Mouse (Mus musculus): ENCODE measurements around the gene Jmjd8. TPM values are rescaled to one million over a fixed set of nuclear protein-coding genes. Genes with fewer than 3 reads are reported as not detected.

Jmjd8 gene
- polyA plus RNA-seq, 1 experiment from 2014 or later = 40.6 TPM

GRCm38 (mm10) chr17:25877741-25878610 is 49.3 kb downstream of the Jmjd8 start:
- Histone ChIP-seq H3K27ac (ENCODE audit: low read depth) (no peak overlapping the region), H3K4me1 (ENCODE audit: insufficient read depth) (peaks cover 12% of the 10 kb centered on the region; the same call in 1 of the 2 replicates), H3K4me3 (ENCODE audit: low read depth, low read length) (no peak overlapping the region), H3K4me2 (no peak overlapping the region), H3K9ac (no peak overlapping the region), H3K9me3 (ENCODE audit: low read depth, low read length) (no peaks in the 10 kb centered on the region), H3K27me3 (ENCODE audit: insufficient read depth, low read length) (no peaks in the 10 kb centered on the region), H3K36me3 (ENCODE audit: insufficient read depth) (peaks cover 42% of the 10 kb centered on the region)
- TF ChIP-seq CTCF (IDR thresholded peaks at IDR 0.05; ENCODE audit: low read depth) = no peak
- ATAC-seq (ENCODE audit: insufficient read depth) (no peak), DNase-seq (no peak)
- WGBS = 89% methylated on average over 32 of the region's 32 CpGs

DNA sequence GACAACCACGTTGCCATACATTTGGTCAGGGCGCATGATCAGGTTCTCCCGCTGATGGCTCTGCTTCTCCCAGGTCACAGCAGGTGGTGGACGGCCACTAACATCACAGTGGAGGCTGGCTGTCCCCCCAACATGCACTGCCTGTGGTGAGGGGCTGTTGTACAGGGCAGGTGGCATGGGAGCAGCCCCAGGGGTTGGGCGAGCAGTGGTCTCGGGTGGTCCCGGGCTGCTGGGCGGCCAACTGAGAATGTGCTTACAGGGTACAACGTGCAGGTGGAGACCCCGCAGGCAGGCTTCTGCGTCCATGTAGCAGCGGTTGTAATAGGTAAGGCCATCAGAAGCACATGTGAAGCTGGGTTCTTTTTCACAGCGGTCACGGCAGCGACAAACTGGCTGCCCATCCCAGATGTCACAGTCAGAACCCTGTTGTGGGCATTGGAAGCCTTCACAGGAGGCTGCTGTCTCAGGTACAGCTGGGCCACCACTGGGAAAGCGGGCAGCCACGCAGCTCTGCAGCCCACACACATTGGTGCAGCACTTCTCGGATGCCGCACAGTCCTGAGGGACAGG is 50.0 kb downstream of the Jmjd8 start:
- TF ChIP-seq CTCF (IDR thresholded peaks at IDR 0.05; ENCODE audit: low read depth) = no peak
- no peak overlapping the region for H3K9ac ChIP-seq
- peaks cover 12% of the 10 kb centered on the region; the same call in 1 of the 2 replicates for H3K4me1 ChIP-seq (ENCODE audit: insufficient read depth)
- H3K4me2 ChIP-seq = no peak overlapping the region
- ATAC-seq (ENCODE audit: insufficient read depth) = no peak
- H3K9me3 ChIP-seq (ENCODE audit: low read depth, low read length) = no peaks in the 10 kb centered on the region
- no peak overlapping the region for H3K4me3 ChIP-seq (ENCODE audit: low read depth, low read length)
- WGBS = 89% methylated on average over 19 of the region's 19 CpGs
- DNase-seq = no peak
- H3K27ac ChIP-seq (ENCODE audit: low read depth) = no peak overlapping the region
- no peaks in the 10 kb centered on the region for H3K27me3 ChIP-seq (ENCODE audit: insufficient read depth, low read length)
- peaks cover 49% of the 10 kb centered on the region for H3K36me3 ChIP-seq (ENCODE audit: insufficient read depth)

- no peaks in the 10 kb centered on the region for H3K9me3 ChIP-seq (ENCODE audit: low read depth, low read length)
- DNase-seq (peak; percentile 39), ATAC-seq (ENCODE audit: insufficient read depth) (no peak)
- no peak overlapping the region for H3K27ac ChIP-seq (ENCODE audit: low read depth)
- H3K4me2 ChIP-seq = no peak overlapping the region
- H3K9ac ChIP-seq = no peak overlapping the region
- peaks cover 7% of the 10 kb centered on the region; the same call in 1 of the 2 replicates for H3K4me1 ChIP-seq (ENCODE audit: insufficient read depth)
- 52% methylated on average over 4 of the region's 4 CpGs for WGBS
- no peaks in the 10 kb centered on the region for H3K27me3 ChIP-seq (ENCODE audit: insufficient read depth, low read length)
- TF ChIP-seq CTCF (IDR thresholded peaks at IDR 0.05; ENCODE audit: low read depth) = peak; percentile 58
- peaks cover 55% of the 10 kb centered on the region for H3K36me3 ChIP-seq (ENCODE audit: insufficient read depth)
- no peak overlapping the region for H3K4me3 ChIP-seq (ENCODE audit: low read depth, low read length)
Observed at GRCm38 (mm10) chr17:25879261-25879660, 50.6 kb downstream of the Jmjd8 start.

DNA sequence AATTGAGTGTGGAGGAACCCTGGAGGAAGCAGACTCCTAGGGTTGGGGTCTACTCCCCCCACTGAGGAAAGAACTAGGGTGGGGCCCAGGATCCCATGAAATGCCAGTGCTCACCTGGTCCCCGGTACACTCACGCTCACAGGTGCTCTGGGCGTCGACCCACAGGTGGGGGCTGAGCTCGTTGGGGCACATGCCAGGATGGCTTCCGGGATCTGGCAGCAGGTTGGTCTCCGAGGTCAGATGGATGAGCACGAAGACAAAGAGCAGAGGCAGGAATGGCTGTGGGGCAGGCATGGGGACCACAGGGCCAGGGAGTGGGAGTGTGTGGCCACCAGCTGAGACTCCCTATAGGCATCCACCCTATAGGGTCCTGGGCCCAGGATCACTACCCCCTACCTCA is 51.1 kb downstream of the Jmjd8 start:
- Histone ChIP-seq H3K27ac (ENCODE audit: low read depth) (no peak overlapping the region), H3K9ac (no peak overlapping the region), H3K4me2 (no peak overlapping the region), H3K4me3 (ENCODE audit: low read depth, low read length) (no peak overlapping the region), H3K4me1 (ENCODE audit: insufficient read depth) (peaks cover 7% of the 10 kb centered on the region; the same call in 1 of the 2 replicates), H3K36me3 (ENCODE audit: insufficient read depth) (peaks cover 60% of the 10 kb centered on the region), H3K9me3 (ENCODE audit: low read depth, low read length) (no peaks in the 10 kb centered on the region), H3K27me3 (ENCODE audit: insufficient read depth, low read length) (no peaks in the 10 kb centered on the region)
- TF ChIP-seq CTCF (IDR thresholded peaks at IDR 0.05; ENCODE audit: low read depth) = no peak
- DNase-seq (no peak), ATAC-seq (ENCODE audit: insufficient read depth) (no peak)
- WGBS = 75% methylated on average over 8 of the region's 8 CpGs

DNA sequence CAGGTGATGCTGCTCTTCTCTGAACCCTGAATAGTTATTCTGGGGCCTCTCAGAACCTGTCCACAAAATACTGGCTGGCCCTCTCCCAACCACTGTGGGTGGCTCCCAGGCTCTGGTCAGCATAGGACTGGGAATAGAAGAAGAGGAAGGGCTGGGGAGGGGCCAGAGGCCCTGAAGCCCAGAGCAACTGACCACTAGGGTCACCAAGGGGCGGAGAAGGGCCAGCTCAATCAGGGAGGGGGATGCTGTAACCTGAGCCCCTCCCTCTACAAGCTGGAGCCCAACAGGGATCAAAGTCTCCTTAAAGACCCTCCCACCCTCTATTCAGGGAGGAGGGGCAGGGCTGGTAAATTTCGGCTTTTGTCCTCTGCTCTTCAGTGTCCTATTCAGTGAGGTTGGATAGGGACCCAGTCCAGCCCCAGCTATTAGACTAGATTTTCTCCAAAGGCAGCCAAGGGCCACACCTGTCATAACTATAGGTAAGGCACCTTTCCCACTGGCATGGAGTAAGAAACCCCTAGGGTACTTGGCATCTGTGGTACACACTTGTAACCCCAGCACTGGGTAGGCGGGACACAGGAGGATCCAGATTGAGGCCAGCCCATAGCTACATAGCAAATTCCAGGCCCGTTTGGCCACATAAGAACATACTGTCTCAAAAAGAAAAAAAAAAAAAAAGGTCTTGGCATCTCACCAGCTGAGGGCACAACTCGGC is 51.7 kb downstream of the Jmjd8 start, which contains the start of gene Wfikkn1:
Gene Wfikkn1 (minus strand): TSS at position 663 of the 715 bp plus-strand sequence.
- Histone ChIP-seq H3K4me1 (ENCODE audit: insufficient read depth) (peaks cover 7% of the 10 kb centered on the region; the same call in 1 of the 2 replicates), H3K9ac (no peak within 1 kb of the TSS), H3K9me3 (ENCODE audit: low read depth, low read length) (no peaks in the 10 kb centered on the region), H3K27ac (ENCODE audit: low read depth) (0 out of 2 replicates have a peak within 1 kb of the TSS, but pooled peaks have one; percentile 30), H3K4me3 (ENCODE audit: low read depth, low read length) (no peak within 1 kb of the TSS), H3K36me3 (ENCODE audit: insufficient read depth) (peaks cover 66% of the 10 kb centered on the region), H3K27me3 (ENCODE audit: insufficient read depth, low read length) (no peaks in the 10 kb centered on the region), H3K4me2 (no peak within 1 kb of the TSS)
- TF ChIP-seq CTCF (IDR thresholded peaks at IDR 0.05; ENCODE audit: low read depth) = no peak
- ATAC-seq (ENCODE audit: insufficient read depth) (no peak), DNase-seq (no peak)
- 38% methylated on average over 5 of the region's 5 CpGs for WGBS

- Histone ChIP-seq H3K9ac (no peak overlapping the region), H3K9me3 (ENCODE audit: low read depth, low read length) (no peaks in the 10 kb centered on the region), H3K4me1 (ENCODE audit: insufficient read depth) (peaks cover 4% of the 10 kb centered on the region; the same call in 1 of the 2 replicates), H3K27me3 (ENCODE audit: insufficient read depth, low read length) (no peaks in the 10 kb centered on the region), H3K36me3 (ENCODE audit: insufficient read depth) (peaks cover 66% of the 10 kb centered on the region), H3K4me3 (ENCODE audit: low read depth, low read length) (no peak overlapping the region), H3K4me2 (no peak overlapping the region), H3K27ac (ENCODE audit: low read depth) (0 out of 2 replicates have a peak overlapping the region, but pooled peaks have one; percentile 30)
- no peak for DNase-seq
- WGBS = 14% methylated on average over 5 of the region's 5 CpGs
- no peak for ATAC-seq (ENCODE audit: insufficient read depth)
- no peak for TF ChIP-seq CTCF (IDR thresholded peaks at IDR 0.05; ENCODE audit: low read depth)
Observed at GRCm38 (mm10) chr17:25880913-25881641, 52.4 kb downstream of the Jmjd8 start.

Small RNAs within 50 kb of the gene (microRNA-seq; reads per million reads assigned to microRNA genes)
- not detected for gene Mir3082 (ENCODE audit: borderline number of aligned reads)
- gene Mir6966 (ENCODE audit: borderline number of aligned reads) = not detected

Other genes starting within 250 kb of the Jmjd8 start
- gene Lmf1, start 249.8 kb upstream of the Jmjd8 start, polyA plus RNA-seq (2014; fragmentation: Nextera tagmentation; extraction: Ambion mirVana) = 25.7 and 26.1 TPM in 2 replicates
- 1.3 and 1.4 TPM in 2 replicates for gene Gng13, start 111.7 kb upstream of the Jmjd8 start, polyA plus RNA-seq (2014; fragmentation: Nextera tagmentation; extraction: Ambion mirVana)
- 27.1 and 32.3 TPM in 2 replicates for gene Chtf18, start 101.4 kb upstream of the Jmjd8 start, polyA plus RNA-seq (2014; fragmentation: Nextera tagmentation; extraction: Ambion mirVana)
- gene Rpusd1, start 101.2 kb upstream of the Jmjd8 start, polyA plus RNA-seq (2014; fragmentation: Nextera tagmentation; extraction: Ambion mirVana) = 22.1 and 22.6 TPM in 2 replicates
- gene Mslnl, start 92.8 kb upstream of the Jmjd8 start, polyA plus RNA-seq (2014; fragmentation: Nextera tagmentation; extraction: Ambion mirVana) = 0.24 and 0.31 TPM in 2 replicates
- 1.8 and 4.6 TPM in 2 replicates for gene Msln, start 74.5 kb upstream of the Jmjd8 start, polyA plus RNA-seq (2014; fragmentation: Nextera tagmentation; extraction: Ambion mirVana)
- 24.3 and 25.6 TPM in 2 replicates for gene Narfl, start 55.1 kb upstream of the Jmjd8 start, polyA plus RNA-seq (2014; fragmentation: Nextera tagmentation; extraction: Ambion mirVana)
- gene Haghl, start 43.2 kb upstream of the Jmjd8 start, polyA plus RNA-seq (2014; fragmentation: Nextera tagmentation; extraction: Ambion mirVana) = 55.1 and 57.9 TPM in 2 replicates
- 0.12 TPM in 1 of 2 replicates, not detected in the other for gene Ccdc78, start 42.3 kb upstream of the Jmjd8 start, polyA plus RNA-seq (2014; fragmentation: Nextera tagmentation; extraction: Ambion mirVana)
- gene Fam173a, start 36.0 kb upstream of the Jmjd8 start, polyA plus RNA-seq (2014; fragmentation: Nextera tagmentation; extraction: Ambion mirVana) = 81.9 and 96.8 TPM in 2 replicates
- gene AC134908.4, start 33.2 kb upstream of the Jmjd8 start, polyA plus RNA-seq (2014; fragmentation: Nextera tagmentation; extraction: Ambion mirVana) = not detected in 2 replicates
- 10.4 and 12.7 TPM in 2 replicates for gene Metrn, start 31.7 kb upstream of the Jmjd8 start, polyA plus RNA-seq (2014; fragmentation: Nextera tagmentation; extraction: Ambion mirVana)
- 0.97 and 1.3 TPM in 2 replicates for gene Fbxl16, start 19.8 kb upstream of the Jmjd8 start, polyA plus RNA-seq (2014; fragmentation: Nextera tagmentation; extraction: Ambion mirVana)
- gene Wdr24, start 5.2 kb upstream of the Jmjd8 start, polyA plus RNA-seq (2014; fragmentation: Nextera tagmentation; extraction: Ambion mirVana) = 24.6 and 26.0 TPM in 2 replicates
- gene Stub1, start 4.5 kb downstream of the Jmjd8 start, polyA plus RNA-seq (2014; fragmentation: Nextera tagmentation; extraction: Ambion mirVana) = 335 and 367 TPM in 2 replicates
- gene Rhbdl1, start 8.4 kb downstream of the Jmjd8 start, polyA plus RNA-seq (2014; fragmentation: Nextera tagmentation; extraction: Ambion mirVana) = 1.8 and 2.0 TPM in 2 replicates
- 1.0 and 1.4 TPM in 2 replicates for gene Gm20683, start 12.9 kb downstream of the Jmjd8 start, polyA plus RNA-seq (2014; fragmentation: Nextera tagmentation; extraction: Ambion mirVana)
- 10.8 and 11.0 TPM in 2 replicates for gene Rhot2, start 16.0 kb downstream of the Jmjd8 start, polyA plus RNA-seq (2014; fragmentation: Nextera tagmentation; extraction: Ambion mirVana)
- 29.9 and 34.1 TPM in 2 replicates for gene Wdr90, start 32.6 kb downstream of the Jmjd8 start, polyA plus RNA-seq (2014; fragmentation: Nextera tagmentation; extraction: Ambion mirVana)
- 17.7 and 17.9 TPM in 2 replicates for gene Mcrip2, start 39.9 kb downstream of the Jmjd8 start, polyA plus RNA-seq (2014; fragmentation: Nextera tagmentation; extraction: Ambion mirVana)
- 44.6 and 45.7 TPM in 2 replicates for gene Mettl26, start 46.2 kb downstream of the Jmjd8 start, polyA plus RNA-seq (2014; fragmentation: Nextera tagmentation; extraction: Ambion mirVana)
- 0.57 and 0.87 TPM in 2 replicates for gene Wfikkn1, start 52.0 kb downstream of the Jmjd8 start, polyA plus RNA-seq (2014; fragmentation: Nextera tagmentation; extraction: Ambion mirVana)
- gene Rab40c, start 90.9 kb downstream of the Jmjd8 start, polyA plus RNA-seq (2014; fragmentation: Nextera tagmentation; extraction: Ambion mirVana) = 15.3 and 15.4 TPM in 2 replicates
- 65.9 and 69.0 TPM in 2 replicates for gene Pigq, start 116.1 kb downstream of the Jmjd8 start, polyA plus RNA-seq (2014; fragmentation: Nextera tagmentation; extraction: Ambion mirVana)
- gene Nhlrc4, start 116.1 kb downstream of the Jmjd8 start, polyA plus RNA-seq (2014; fragmentation: Nextera tagmentation; extraction: Ambion mirVana) = not detected in 2 replicates
- 0.16 and 0.26 TPM in 2 replicates for gene A930017K11Rik, start 123.7 kb downstream of the Jmjd8 start, polyA plus RNA-seq (2014; fragmentation: Nextera tagmentation; extraction: Ambion mirVana)
- gene Capn15, start 156.9 kb downstream of the Jmjd8 start, polyA plus RNA-seq (2014; fragmentation: Nextera tagmentation; extraction: Ambion mirVana) = 26.7 and 30.5 TPM in 2 replicates
- gene Rab11fip3, start 240.7 kb downstream of the Jmjd8 start, polyA plus RNA-seq (2014; fragmentation: Nextera tagmentation; extraction: Ambion mirVana) = 15.2 and 15.3 TPM in 2 replicates